Mouse (Mus musculus): Measurements from ENCODE around the gene Fabp7.

Gene Fabp7

GRCm38 (mm10) chr10:57784876-57785150 is at the start of gene Fabp7:
Gene Fabp7, plus strand, starts transcription at chr10:57784881.
- no peak for DNase-seq

DNA sequence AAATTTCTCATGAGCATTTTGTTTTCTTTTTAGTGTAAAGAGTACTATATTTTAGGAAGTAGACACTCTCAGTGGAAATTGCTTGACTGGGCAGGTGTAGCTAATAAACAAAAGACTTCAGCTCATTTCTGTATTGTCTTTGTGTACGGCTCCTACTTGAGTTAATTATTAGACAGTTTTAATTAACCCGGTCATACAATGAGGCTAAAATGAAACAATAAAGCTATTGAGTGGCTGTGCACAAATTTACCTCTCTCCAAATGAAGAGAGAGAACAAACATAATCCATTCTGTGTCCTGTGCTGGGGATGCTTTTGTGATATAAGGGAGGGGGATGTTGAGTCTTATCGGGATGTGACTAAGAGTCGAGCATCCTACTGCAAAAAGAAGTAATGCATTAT is 43.9 kb upstream of the Fabp7 start:
- DNase-seq = no peak

DNA sequence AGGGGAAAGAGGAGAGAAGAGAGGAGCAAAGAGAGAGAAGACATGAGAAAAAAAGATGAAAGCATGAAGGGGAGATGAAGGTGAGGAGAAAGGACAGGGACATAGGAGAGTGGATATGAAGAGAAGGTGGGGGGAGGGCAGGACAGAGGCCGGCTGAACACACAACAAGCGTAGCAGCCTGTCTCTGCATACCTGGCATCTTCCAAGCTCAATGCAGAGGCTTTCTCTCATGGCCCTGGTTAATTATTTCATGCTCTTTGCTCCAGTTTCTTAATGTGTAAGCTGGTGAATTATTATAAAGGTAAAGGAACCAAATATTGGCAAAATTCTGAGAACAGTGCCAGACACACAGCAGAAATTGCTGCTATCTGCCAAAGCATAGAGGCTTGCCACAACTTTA is 43.3 kb upstream of the Fabp7 start:
- DNase-seq = no peak

DNA sequence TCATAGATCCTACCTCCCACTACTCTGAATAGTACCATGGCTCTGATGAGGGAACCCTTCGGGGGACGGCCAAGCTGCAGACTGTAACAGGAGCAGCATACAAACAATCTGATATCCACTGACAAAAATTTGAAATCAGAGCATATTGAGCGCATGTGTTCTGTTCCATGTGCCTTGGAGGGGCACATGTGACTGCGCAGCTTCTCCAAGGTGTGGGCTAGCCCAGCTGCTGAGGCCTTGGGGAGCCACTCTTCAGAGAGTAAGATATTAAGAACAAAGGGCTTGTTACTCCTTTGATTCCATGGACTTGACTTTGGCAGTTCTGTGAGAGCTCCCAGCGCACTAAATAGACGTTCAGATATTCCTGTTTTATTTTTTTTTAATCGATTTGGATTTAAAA is 41.6 kb upstream of the Fabp7 start:
- DNase-seq = no peak

DNA sequence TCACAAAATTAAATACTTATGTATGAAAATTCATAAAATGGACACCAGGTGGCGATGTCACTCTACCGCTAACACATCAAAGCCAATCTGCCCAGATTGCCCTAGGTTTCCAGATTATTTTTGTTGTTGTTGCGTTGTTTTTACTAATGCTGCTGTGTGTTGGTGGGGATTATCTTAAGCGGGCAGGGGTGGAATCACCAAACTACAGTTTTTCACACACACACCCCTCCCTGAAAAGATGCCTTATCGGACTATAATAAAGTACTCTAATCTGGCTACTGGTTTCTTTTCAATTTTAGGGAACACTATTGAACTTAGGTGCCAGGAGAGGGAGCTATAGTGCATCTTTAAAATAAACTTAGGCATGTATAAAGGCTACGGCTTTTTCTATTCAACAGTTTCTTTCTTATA is 41.1 kb upstream of the Fabp7 start:
- DNase-seq = peak; percentile 18 to 39

- no peak for DNase-seq
These were observed 40.4 kb upstream of the Fabp7 start for GRCm38 (mm10) chr10:57744128-57744765.

DNA sequence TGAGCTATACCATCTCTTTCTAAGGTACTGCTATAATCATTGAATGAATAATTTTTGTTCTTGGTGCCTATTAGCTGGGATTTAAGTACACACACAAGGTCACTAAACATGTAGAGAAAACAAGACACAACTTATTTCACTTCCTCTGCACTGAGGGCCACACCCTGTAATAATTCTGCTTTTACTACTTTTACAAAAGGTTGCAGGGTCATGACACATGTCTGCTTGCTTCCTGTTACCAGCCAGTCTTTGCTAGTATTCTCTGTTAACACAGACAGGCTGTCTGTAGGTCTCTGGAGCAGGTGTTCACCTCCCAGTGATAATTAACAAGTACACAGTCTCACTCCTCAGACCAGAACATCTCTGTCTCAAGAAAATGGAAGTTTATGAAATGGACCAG is 39.2 kb upstream of the Fabp7 start:
- no peak for DNase-seq

- no peak for DNase-seq
These were observed 37.6 kb upstream of the Fabp7 start for GRCm38 (mm10) chr10:57747127-57747526.

DNA sequence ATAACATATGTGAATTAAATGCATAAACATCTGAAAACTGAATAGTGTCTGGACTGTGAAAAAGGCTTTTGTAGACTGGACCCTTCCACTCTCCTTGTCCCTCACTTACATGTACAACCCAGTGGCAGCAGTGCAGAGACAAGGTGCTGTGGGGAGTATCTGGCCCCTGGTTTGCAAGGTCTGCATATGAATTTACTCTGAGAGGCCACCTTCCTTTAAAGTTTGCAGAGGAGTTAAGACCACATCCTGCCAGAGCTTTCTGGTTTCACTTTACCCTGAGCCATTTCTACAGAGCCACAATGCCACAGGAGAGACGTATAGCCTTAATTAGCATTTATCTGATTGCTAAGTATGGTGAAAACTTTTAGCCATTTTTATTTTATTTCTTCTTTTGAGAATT is 31.3 kb upstream of the Fabp7 start:
- DNase-seq = no peak

GRCm38 (mm10) chr10:57755201-57755736 is 29.4 kb upstream of the Fabp7 start:
- no peak for DNase-seq

DNA sequence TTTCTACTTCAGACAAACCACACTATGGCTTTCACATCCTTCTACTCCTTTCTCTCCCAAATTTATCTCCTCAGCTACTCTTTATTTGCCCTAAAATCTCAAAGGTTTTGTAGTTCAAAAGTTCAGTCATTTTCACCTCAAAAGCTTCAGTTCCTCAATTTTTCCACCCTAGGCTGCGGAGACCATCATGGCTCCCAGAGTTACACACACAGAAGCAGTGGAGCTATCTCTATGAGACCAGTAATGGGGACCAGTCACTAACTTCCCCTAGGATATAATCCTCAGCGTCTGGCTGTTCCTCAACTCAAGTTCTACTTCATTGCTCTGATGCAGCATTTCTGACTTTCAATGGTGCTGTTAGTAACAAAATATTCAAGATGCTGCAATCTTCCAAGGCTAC is 25.7 kb upstream of the Fabp7 start:
- DNase-seq = no peak

GRCm38 (mm10) chr10:57760694-57761093 is 24.0 kb upstream of the Fabp7 start:
- DNase-seq = no peak

- no peak for DNase-seq
These were observed 21.6 kb upstream of the Fabp7 start for GRCm38 (mm10) chr10:57763044-57763443.

GRCm38 (mm10) chr10:57783289-57784130 is 1.2 kb upstream of the Fabp7 start:
- DNase-seq = no peak

- DNase-seq = peak; percentile 66 to 70
These were observed 378 bp upstream of the Fabp7 start for GRCm38 (mm10) chr10:57784131-57784875.

GRCm38 (mm10) chr10:57785552-57785951 is 871 bp downstream of the Fabp7 start:
- DNase-seq = no peak

DNA sequence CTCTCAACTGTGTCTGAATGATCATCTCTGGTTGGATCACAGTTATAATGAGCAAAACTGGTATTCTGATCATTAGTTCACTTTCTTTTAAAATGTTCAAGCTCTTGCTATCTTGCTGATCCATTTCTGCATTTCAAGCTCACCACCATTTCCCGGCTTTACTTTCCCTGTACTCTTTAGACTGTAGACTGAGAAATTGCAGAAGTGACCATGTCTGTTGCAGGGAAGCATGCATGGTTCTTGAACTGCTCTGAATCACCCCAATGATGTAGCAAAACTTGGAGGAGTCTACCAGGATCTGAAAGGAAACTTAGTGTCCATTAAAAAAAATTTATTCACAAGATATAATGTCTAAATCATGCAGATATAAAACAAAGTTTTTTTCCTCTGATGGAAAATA is 8.3 kb downstream of the Fabp7 start:
- DNase-seq = no peak

GRCm38 (mm10) chr10:57794018-57794417 is 9.3 kb downstream of the Fabp7 start, which contains the start of gene Smpdl3a:
Gene Smpdl3a, plus strand, starts transcription at chr10:57794335.
- no peak for DNase-seq

GRCm38 (mm10) chr10:57794491-57795461 is 10.1 kb downstream of the Fabp7 start:
- peak; percentile 36 to 48 for DNase-seq

- DNase-seq = no peak
These were observed 10.9 kb downstream of the Fabp7 start for GRCm38 (mm10) chr10:57795542-57795941.

- DNase-seq = peak; percentile 8 to 10
These were observed 11.4 kb downstream of the Fabp7 start for GRCm38 (mm10) chr10:57796057-57796456.

DNA sequence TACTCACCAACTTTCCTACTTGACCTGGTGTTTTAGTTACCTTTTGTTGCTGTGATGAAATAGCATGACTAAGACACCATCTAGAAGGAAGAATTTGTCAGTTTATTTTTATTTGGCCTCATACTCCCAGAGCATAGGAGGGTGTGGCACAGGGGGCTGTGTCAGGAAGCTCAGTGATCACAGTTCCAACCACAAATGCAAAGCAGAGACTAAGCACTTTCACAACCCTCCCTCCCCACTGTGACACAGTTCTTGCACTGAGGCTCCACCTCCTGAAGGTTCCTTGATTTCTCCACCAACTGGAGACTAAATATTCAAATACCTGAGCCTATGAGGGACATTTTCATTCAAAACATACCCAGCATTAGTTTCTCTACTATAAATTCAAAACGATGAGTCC is 14.8 kb downstream of the Fabp7 start:
- DNase-seq = no peak

All from cerebellum, adult 18-20 months (tissue).